Mouse (Mus musculus) heart, embryonic 16.5 days (tissue): ENCODE data around the gene Ppp1r12a. TPM values are rescaled to one million over a fixed set of nuclear protein-coding genes. Genes with fewer than 3 reads are reported as not detected.
"Not testable (repeated sequence)": the region's sequence is repeated elsewhere in the genome, so short reads cannot be mapped to it uniquely, and the experiment has no call there.

ENCODE experiments used
- ATAC-seq: fragments of 200-750 bp; cut with Nextera tagmentation; replicated peaks from 2 replicates; pipeline ENCODE4 v1.8.0; 2017; ENCODE audit warnings: moderate number of reproducible peaks; ENCODE audit not compliant: insufficient read depth, low FRiP score; ENCODE audit errors: extremely low read depth
- H3K27ac ChIP-seq: fragments of 300-500 bp; sonication (generic); 2 replicates; pipeline ENCODE4 v1.5.1; 2014; ENCODE audit warnings: mild to moderate bottlenecking, low read length, control low read depth, moderate library complexity
- H3K27me3 ChIP-seq: fragments of 300-500 bp; sonication (generic); 2 replicates; pipeline ENCODE4 v1.6.1; 2014; ENCODE audit warnings: low read length, mixed read lengths; ENCODE audit not compliant: control insufficient read depth, insufficient read depth
- H3K36me3 ChIP-seq: fragments of 300-500 bp; sonication (generic); 2 replicates; pipeline ENCODE4 v1.6.1; 2014; ENCODE audit not compliant: control insufficient read depth, insufficient read depth
- H3K4me1 ChIP-seq: fragments of 300-500 bp; sonication (generic); 2 replicates; pipeline ENCODE4 v1.6.1; 2014; ENCODE audit warnings: low read length, mixed read lengths; ENCODE audit not compliant: control insufficient read depth, insufficient read depth
- H3K4me2 ChIP-seq: fragments of 300-500 bp; sonication (generic); 2 replicates; pipeline ENCODE4 v1.6.1; 2014; ENCODE audit warnings: low read depth, mild to moderate bottlenecking, control low read depth, low read length
- H3K4me3 ChIP-seq: fragments of 300-500 bp; sonication (generic); 2 replicates; pipeline ENCODE4 v1.5.1; 2014; ENCODE audit warnings: mild to moderate bottlenecking, control low read depth, low read length
- H3K9ac ChIP-seq: fragments of 300-500 bp; sonication (generic); 2 replicates; pipeline ENCODE4 v1.6.1; 2014; ENCODE audit warnings: low read length, control low read depth
- H3K9me3 ChIP-seq: fragments of 300-500 bp; sonication (generic); replicated peaks from 2 replicates; pipeline ENCODE4 v1.6.1; 2016; ENCODE audit warnings: low read length; ENCODE audit not compliant: control insufficient read depth
- WGBS: fragments of 180-500 bp; shearing (Covaris S2); extraction: QIAGEN DNeasy Blood & Tissue Kit; methylation state at CpG from one replicate; pipeline ENCODE4 v1.1.7; 2014; 5-methylcytosine and 5-hydroxymethylcytosine counted together
- polyA plus RNA-seq: library from polyadenylated mRNA; unstranded; fragments of >200 nt; fragmentation: Nextera tagmentation; extraction: Ambion mirVana; gene quantifications from 2 replicates; pipeline ENCODE4 v1.2.1, GENCODE M21; 2015

Gene Ppp1r12a
- polyA plus RNA-seq, 1 experiment from 2014 or later = 95.4 TPM

DNA sequence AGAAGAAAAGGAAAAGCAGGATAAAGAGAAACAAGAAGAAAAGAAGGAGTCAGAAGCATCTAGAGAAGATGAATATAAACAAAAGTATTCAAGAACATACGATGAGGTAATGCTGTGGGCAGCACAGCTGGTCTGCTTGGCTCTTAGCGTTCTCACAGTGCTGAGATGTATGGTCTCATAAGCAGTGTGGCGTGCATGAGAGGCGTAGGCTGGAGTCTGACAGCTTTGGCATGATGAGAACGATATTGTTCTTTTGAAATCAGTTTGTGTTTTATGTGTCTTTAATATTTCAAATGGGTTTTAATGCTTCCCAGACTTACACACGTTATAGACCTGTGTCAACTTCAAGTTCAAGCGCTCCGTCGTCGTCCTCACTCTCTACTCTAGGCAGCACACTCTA lies 98.9 kb downstream of the Ppp1r12a start:
- 90% methylated on average over 10 of the region's 10 CpGs for WGBS
- Histone ChIP-seq H3K9me3 (no peaks in the 10 kb centered on the region), H3K27me3 (no peaks in the 10 kb centered on the region), H3K4me3 (no peak overlapping the region), H3K9ac (no peak overlapping the region), H3K36me3 (peaks cover 37% of the 10 kb centered on the region), H3K4me1 (peaks cover 3% of the 10 kb centered on the region; the same call in 1 of the 2 replicates), H3K4me2 (no peak overlapping the region), H3K27ac (no peak overlapping the region)
- ATAC-seq = no peak

DNA sequence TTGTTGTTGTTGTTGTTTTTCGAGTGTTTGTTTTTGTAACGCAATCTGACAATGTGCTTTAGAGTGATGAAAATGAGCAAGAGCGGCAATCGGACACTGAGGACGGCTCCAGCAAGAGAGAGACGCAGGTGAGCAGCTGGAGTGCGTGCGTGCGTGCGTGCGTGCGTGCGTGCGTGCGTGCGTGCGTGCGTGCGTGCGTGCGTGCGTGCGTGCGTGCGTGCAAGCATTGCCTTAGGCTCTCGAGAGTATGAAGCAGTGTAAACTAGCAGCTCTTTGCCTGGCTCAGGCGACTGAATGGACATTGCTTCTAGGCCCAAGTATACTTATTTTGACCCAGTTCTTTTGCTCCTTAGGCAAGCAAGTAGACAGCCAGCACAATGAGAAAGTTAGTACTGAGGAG lies 102.6 kb downstream of the Ppp1r12a start:
- no peak overlapping the region for H3K27ac ChIP-seq
- H3K4me2 ChIP-seq = no peak overlapping the region
- no peak overlapping the region for H3K9ac ChIP-seq
- no peaks in the 10 kb centered on the region for H3K9me3 ChIP-seq
- WGBS = 96% methylated on average over 27 of the region's 27 CpGs
- H3K4me1 ChIP-seq = no peaks in the 10 kb centered on the region
- no peak overlapping the region for H3K4me3 ChIP-seq
- ATAC-seq = no peak
- H3K27me3 ChIP-seq = no peaks in the 10 kb centered on the region
- peaks cover 46% of the 10 kb centered on the region for H3K36me3 ChIP-seq

DNA sequence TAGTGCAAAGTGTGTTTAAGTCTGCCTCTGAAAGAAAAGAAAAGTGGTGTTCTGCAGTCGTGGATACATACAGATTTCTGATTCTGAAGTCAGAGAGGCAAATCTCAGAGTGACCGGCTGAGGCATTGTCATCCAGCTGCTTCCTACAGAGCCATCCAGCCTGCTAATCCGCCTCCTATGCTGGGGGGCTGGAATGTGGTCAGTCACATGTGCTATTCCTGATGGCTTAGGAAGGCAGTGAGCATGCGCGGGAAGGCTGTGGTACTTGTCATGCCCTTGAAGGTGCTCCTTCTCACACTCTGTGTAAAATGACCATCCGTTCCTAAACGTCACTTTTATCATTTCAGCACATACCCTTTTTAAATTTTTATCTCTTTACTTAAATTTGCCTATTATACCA lies 109.2 kb downstream of the Ppp1r12a start:
- no peaks in the 10 kb centered on the region for H3K27me3 ChIP-seq
- H3K9me3 ChIP-seq = no peaks in the 10 kb centered on the region
- H3K27ac ChIP-seq = no peak overlapping the region
- no peak overlapping the region for H3K4me2 ChIP-seq
- ATAC-seq = no peak
- H3K4me3 ChIP-seq = no peak overlapping the region
- peaks cover 51% of the 10 kb centered on the region for H3K36me3 ChIP-seq
- H3K9ac ChIP-seq = no peak overlapping the region
- 57% methylated on average over 7 of the region's 7 CpGs for WGBS
- H3K4me1 ChIP-seq = no peaks in the 10 kb centered on the region

DNA sequence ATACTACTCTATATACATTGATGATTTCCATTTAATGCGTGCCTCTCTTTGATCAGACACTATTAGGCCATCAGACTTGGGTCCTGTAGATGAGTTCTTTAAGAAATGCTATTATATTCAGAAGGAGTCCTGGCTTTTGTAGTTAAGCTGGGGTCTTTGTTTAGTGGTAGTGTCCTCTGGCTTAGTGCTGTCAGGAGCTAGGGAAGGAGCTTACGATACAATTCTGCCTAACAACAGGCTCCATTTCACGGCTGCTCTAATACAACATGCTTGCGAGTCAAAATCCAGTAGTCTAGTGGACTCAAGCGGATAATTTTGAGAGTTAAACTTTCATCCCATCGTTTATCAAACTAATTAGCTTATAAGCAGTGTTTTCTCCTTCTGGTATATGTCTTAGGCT lies 114.7 kb downstream of the Ppp1r12a start:
- ATAC-seq = no peak
- Histone ChIP-seq H3K4me3 (no peak overlapping the region), H3K4me1 (0 out of 2 replicates have a peak, but pooled peaks cover 6% of the 10 kb centered on the region), H3K27me3 (no peaks in the 10 kb centered on the region), H3K27ac (peak overlapping the region; percentile 62), H3K36me3 (peaks cover 42% of the 10 kb centered on the region), H3K9ac (no peak overlapping the region), H3K4me2 (no peak overlapping the region), H3K9me3 (no peaks in the 10 kb centered on the region)
- WGBS = 87% methylated on average over 6 of the region's 6 CpGs

DNA sequence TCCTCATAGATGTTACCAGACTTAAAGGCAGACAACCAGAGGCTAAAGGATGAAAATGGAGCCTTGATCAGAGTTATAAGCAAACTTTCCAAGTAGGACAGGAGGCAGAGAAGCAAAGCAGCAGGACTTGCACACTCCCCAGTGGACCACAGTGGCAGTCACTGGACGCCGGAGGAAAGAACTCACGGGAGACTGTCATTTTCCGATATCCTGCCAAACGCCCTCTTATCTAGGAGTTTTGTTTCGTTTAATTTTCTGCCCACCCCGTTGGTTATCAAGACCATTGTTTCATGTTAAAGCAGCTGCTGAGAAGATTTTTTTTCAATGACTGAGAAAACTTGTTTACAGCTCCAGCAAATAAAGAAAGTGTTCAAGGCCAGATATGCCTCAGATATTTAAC lies 115.2 kb downstream of the Ppp1r12a start:
- H3K9ac ChIP-seq = no peak overlapping the region

DNA sequence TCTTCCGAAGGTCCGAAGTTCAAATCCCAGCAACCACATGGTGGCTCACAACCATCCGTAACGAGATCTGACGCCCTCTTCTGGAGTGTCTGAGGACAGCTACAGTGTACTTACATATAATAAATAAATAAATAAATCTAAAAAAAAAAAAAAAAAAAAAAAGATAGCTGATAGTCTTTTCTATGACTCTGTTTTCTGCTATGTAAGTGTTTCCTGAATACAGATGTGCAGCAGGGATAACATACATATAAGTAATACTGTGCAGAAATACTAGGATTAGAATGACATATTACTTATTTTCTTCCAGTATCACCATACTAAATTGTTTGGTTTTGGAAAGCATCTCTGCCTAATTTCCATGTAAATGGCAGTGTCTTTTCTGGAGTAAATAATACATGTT lies 119.1 kb downstream of the Ppp1r12a start:
- Histone ChIP-seq H3K4me1 (peaks cover 10% of the 10 kb centered on the region; the same call in 1 of the 2 replicates), H3K36me3 (peaks cover 20% of the 10 kb centered on the region)
- WGBS = 100% methylated on average over 2 of the region's 5 CpGs
- H3K4me3 ChIP-seq, H3K4me2 ChIP-seq, H3K9me3 ChIP-seq, H3K27ac ChIP-seq, ATAC-seq, H3K27me3 ChIP-seq, H3K9ac ChIP-seq: not testable (repeated sequence)

More for the DNA sequence above, 115.2 kb downstream of the Ppp1r12a start:
- Histone ChIP-seq H3K4me1 (peaks cover 8% of the 10 kb centered on the region; the same call in 1 of the 2 replicates), H3K27ac (peak overlapping the region; percentile 62), H3K4me3 (no peak overlapping the region), H3K9me3 (no peaks in the 10 kb centered on the region), H3K36me3 (peaks cover 39% of the 10 kb centered on the region), H3K27me3 (no peaks in the 10 kb centered on the region), H3K4me2 (no peak overlapping the region)
- ATAC-seq = peak; percentile 54; the same call in 1 of the 2 replicates
- 27% methylated on average over 7 of the region's 7 CpGs for WGBS

DNA sequence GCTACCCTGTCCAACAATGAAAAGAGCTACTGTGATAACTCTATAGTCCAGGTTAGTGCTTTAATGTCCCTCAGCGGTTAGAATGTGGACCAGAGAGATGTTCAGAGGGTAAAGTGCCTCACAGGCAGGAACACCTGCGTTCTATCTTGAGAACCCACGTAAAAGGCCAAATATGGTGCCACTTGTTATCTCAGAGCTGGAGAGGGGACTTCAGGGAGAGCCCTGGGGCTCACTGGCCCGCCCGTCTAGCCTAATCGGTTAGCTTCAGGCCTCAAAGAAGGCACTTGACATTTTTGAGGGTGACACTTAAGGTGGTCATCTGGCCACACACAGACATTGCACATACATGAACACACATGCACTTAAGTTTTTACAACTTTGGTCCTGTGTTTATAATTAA lies 120.4 kb downstream of the Ppp1r12a start:
- WGBS = 52% methylated on average over 6 of the region's 6 CpGs
- Histone ChIP-seq H3K27me3 (no peaks in the 10 kb centered on the region), H3K4me2 (no peak overlapping the region), H3K36me3 (peaks cover 17% of the 10 kb centered on the region), H3K9me3 (no peaks in the 10 kb centered on the region), H3K4me3 (no peak overlapping the region), H3K4me1 (peaks cover 4% of the 10 kb centered on the region; the same call in 1 of the 2 replicates), H3K9ac (no peak overlapping the region), H3K27ac (no peak overlapping the region)
- ATAC-seq = peak; percentile 37; the same call in 1 of the 2 replicates

DNA sequence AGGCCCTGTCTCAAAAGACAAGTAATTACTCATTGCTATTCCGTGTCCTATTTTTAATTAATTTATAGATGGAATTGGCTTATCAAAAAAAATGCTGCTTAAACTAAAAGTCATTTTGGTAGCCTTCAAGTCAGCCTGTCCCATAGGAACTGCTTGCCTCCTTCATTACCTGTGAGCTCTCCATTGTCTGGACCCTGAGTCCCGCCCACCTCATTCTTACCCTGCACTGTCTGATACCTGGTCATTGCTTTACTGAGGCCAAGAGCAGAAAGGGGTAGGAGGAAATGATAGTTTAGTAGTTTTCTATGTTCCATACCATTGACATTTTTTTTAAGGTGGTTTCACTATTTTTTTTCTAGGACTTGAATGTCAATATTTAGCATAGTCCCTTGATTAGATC lies 121.4 kb downstream of the Ppp1r12a start:
- Histone ChIP-seq H3K27me3 (no peaks in the 10 kb centered on the region), H3K36me3 (peaks cover 12% of the 10 kb centered on the region), H3K27ac (no peak overlapping the region), H3K4me1 (peaks cover 4% of the 10 kb centered on the region), H3K4me2 (no peak overlapping the region), H3K9ac (no peak overlapping the region), H3K4me3 (no peak overlapping the region), H3K9me3 (no peaks in the 10 kb centered on the region)
- 91% methylated on average over 2 of the region's 2 CpGs for WGBS
- no peak for ATAC-seq

DNA sequence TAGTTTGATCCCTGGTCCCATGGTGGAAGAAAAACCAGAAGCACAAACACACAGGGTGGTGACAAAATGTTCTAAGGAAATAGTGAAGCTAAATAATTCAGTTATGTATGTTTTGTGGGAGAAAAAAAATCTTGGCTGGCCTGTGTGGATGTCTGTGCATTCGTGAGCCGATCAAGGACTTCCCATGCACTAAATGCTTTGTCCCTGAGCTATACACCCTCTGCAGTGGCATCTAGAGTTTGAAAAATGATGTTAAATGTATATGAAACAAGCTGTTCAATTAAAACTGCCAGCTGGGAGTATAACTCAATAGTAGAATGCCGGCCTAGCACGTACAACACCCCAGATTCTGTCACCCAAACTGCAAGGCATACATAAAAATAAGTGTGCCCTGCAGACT lies 121.8 kb downstream of the Ppp1r12a start:
- Histone ChIP-seq H3K27ac (no peak overlapping the region), H3K4me2 (no peak overlapping the region), H3K27me3 (no peaks in the 10 kb centered on the region), H3K4me3 (no peak overlapping the region), H3K9me3 (no peaks in the 10 kb centered on the region), H3K9ac (no peak overlapping the region), H3K36me3 (peaks cover 12% of the 10 kb centered on the region), H3K4me1 (peaks cover 4% of the 10 kb centered on the region)
- 84% methylated on average over 4 of the region's 4 CpGs for WGBS
- no peak for ATAC-seq
